Mouse (Mus musculus) MEL (cell line): ENCODE results near the gene Sorcs1. TPM values are rescaled to one million over a fixed set of nuclear protein-coding genes. Genes with fewer than 3 reads are reported as not detected.

Experiments
- DNase-seq: peaks from one replicate; pipeline ENCODE4 v3.0.0; 2011; ENCODE audit warnings: low read depth, low spot score
- H3K27ac ChIP-seq: 2 replicates; pipeline ENCODE4 v1.5.1; 2012; ENCODE audit warnings: low read depth, mild to moderate bottlenecking, control low read depth, low read length, moderate library complexity; ENCODE audit not compliant: control insufficient read depth
- H3K27me3 ChIP-seq, 2 experiments: fragments of 150-350 bp in 1 of 2; sonication (generic) in 1 of 2; 2 replicates each; pipeline ENCODE4 v1.6.1; 2012; ENCODE audit warnings: low read length in 2 of 2, mild to moderate bottlenecking in 2 of 2, improper control_type of control experiment in 1 of 2, moderate library complexity in 1 of 2; ENCODE audit not compliant: insufficient read depth in 2 of 2, control insufficient read depth in 1 of 2
- H3K36me3 ChIP-seq, 2 experiments: 2 replicates each; pipeline ENCODE4 v1.6.1; 2012 to 2014; ENCODE audit warnings: low read length in 2 of 2, improper control_type of control experiment in 1 of 2, inconsistent platforms in 1 of 2, mild to moderate bottlenecking in 1 of 2; ENCODE audit not compliant: insufficient read depth in 2 of 2, control insufficient read depth in 1 of 2
- H3K4me1 ChIP-seq, 2 experiments: fragments of 150-350 bp in 1 of 2; sonication (generic) in 1 of 2; 2 replicates each; pipeline ENCODE4 v1.6.1; 2012; ENCODE audit warnings: low read length in 2 of 2, improper control_type of control experiment in 1 of 2, mild to moderate bottlenecking in 1 of 2; ENCODE audit not compliant: insufficient read depth in 2 of 2, control insufficient read depth in 1 of 2
- H3K4me3 ChIP-seq, 2 experiments: fragments of 150-350 bp in 1 of 2; sonication (generic) in 1 of 2; 2 replicates each; pipeline ENCODE4 v1.5.1; 2012; ENCODE audit warnings: low read depth in 2 of 2, low read length in 2 of 2, mild to moderate bottlenecking in 2 of 2, moderate library complexity in 2 of 2, control low read depth in 1 of 2, improper control_type of control experiment in 1 of 2; ENCODE audit not compliant: control insufficient read depth in 1 of 2, insufficient read depth in 1 of 2
- H3K79me2 ChIP-seq: 2 replicates; pipeline ENCODE4 v1.6.1; 2012; ENCODE audit warnings: mild to moderate bottlenecking, low read length, moderate library complexity; ENCODE audit not compliant: control insufficient read depth, poor library complexity, insufficient read depth
- H3K9ac ChIP-seq: 2 replicates; pipeline ENCODE4 v1.6.1; 2012; ENCODE audit warnings: low read depth, mild to moderate bottlenecking, control low read depth, low read length, moderate library complexity; ENCODE audit not compliant: control insufficient read depth, poor library complexity, severe bottlenecking
- H3K9me3 ChIP-seq: fragments of 150-350 bp; sonication (generic); replicated peaks from 2 replicates; pipeline ENCODE4 v1.6.1; 2012; ENCODE audit warnings: mild to moderate bottlenecking, low read length, improper control_type of control experiment, moderate library complexity; ENCODE audit not compliant: insufficient read depth
- BHLHE40 ChIP-seq: IDR thresholded peaks from 2 replicates; pipeline ENCODE4 v1.6.1; 2012; ENCODE audit warnings: low read depth, mild to moderate bottlenecking, inconsistent platforms, low read length, improper control_type of control experiment, borderline replicate concordance
- CHD2 ChIP-seq: IDR thresholded peaks from 2 replicates; pipeline ENCODE4 v1.6.1; 2011; ENCODE audit warnings: low read length, improper control_type of control experiment
- CTCF ChIP-seq, 3 experiments: IDR thresholded peaks in 2 of 3; conservative IDR thresholded peaks in 1 of 3; 2 replicates each; pipeline ENCODE4 v1.5.1; 2011 to 2012; ENCODE audit warnings: low read length in 3 of 3, low read depth in 2 of 3, mild to moderate bottlenecking in 2 of 3, improper control_type of control experiment in 1 of 3, inconsistent platforms in 1 of 3, mixed read lengths in 1 of 3, moderate library complexity in 1 of 3; ENCODE audit not compliant: control insufficient read depth in 1 of 3, insufficient read depth in 1 of 3, poor library complexity in 1 of 3, severe bottlenecking in 1 of 3
- ELF1 ChIP-seq: IDR thresholded peaks from 2 replicates; pipeline ENCODE4 v1.6.1; 2014; ENCODE audit warnings: low read depth, mild to moderate bottlenecking, inconsistent platforms, low read length, improper control_type of control experiment, moderate library complexity
- EP300 ChIP-seq, 2 experiments: IDR thresholded peaks; 2 replicates each; pipeline ENCODE4 v1.6.1; 2011; ENCODE audit warnings: improper control_type of control experiment in 2 of 2, low read length in 2 of 2, low read depth in 1 of 2, mild to moderate bottlenecking in 1 of 2
- HCFC1 ChIP-seq: IDR thresholded peaks from 2 replicates; pipeline ENCODE4 v1.6.1; 2012; ENCODE audit warnings: low read depth, mild to moderate bottlenecking, inconsistent platforms, low read length, improper control_type of control experiment, moderate library complexity
- JUND ChIP-seq: IDR thresholded peaks from 2 replicates; pipeline ENCODE4 v1.6.1; 2011; ENCODE audit warnings: low read depth, mild to moderate bottlenecking, improper control_type of control experiment, low read length
- MAFK ChIP-seq: IDR thresholded peaks from 2 replicates; pipeline ENCODE4 v1.6.1; 2011; ENCODE audit warnings: low read depth, mild to moderate bottlenecking, low read length, improper control_type of control experiment, borderline replicate concordance
- MAZ ChIP-seq: IDR thresholded peaks from 2 replicates; pipeline ENCODE4 v1.6.1; 2012; ENCODE audit warnings: low read depth, mild to moderate bottlenecking, inconsistent platforms, low read length, improper control_type of control experiment
- MYB ChIP-seq: IDR thresholded peaks from 2 replicates; pipeline ENCODE4 v1.6.1; 2011; ENCODE audit warnings: mild to moderate bottlenecking, low read depth, low read length, improper control_type of control experiment
- POLR2A ChIP-seq, 2 experiments: IDR thresholded peaks; 2 replicates each; pipeline ENCODE4 v1.6.1; 2011 to 2012; ENCODE audit warnings: low read length in 2 of 2, mild to moderate bottlenecking in 2 of 2, control low read depth in 1 of 2, improper control_type of control experiment in 1 of 2, low read depth in 1 of 2, moderate library complexity in 1 of 2; ENCODE audit not compliant: control insufficient read depth in 1 of 2, insufficient read depth in 1 of 2, poor library complexity in 1 of 2
- POLR2AphosphoS5 ChIP-seq: IDR thresholded peaks from 2 replicates; pipeline ENCODE4 v1.6.1; 2012; ENCODE audit warnings: low read depth, borderline replicate concordance, mild to moderate bottlenecking, inconsistent platforms, low read length, moderate library complexity, mixed read lengths
- RAD21 ChIP-seq: IDR thresholded peaks from 2 replicates; pipeline ENCODE4 v1.6.1; 2011; ENCODE audit warnings: mild to moderate bottlenecking, low read depth, low read length, improper control_type of control experiment
- TBP ChIP-seq: IDR thresholded peaks from 2 replicates; pipeline ENCODE4 v1.8.0; 2011; ENCODE audit warnings: low read depth, low read length, improper control_type of control experiment
- UBTF ChIP-seq: IDR thresholded peaks from 2 replicates; pipeline ENCODE4 v1.6.1; 2012; ENCODE audit warnings: low read depth, mild to moderate bottlenecking, inconsistent platforms, low read length, improper control_type of control experiment, moderate library complexity, borderline replicate concordance; ENCODE audit not compliant: insufficient read depth
- USF1 ChIP-seq: IDR thresholded peaks from 2 replicates; pipeline ENCODE4 v1.6.1; 2014; ENCODE audit warnings: low read depth, mild to moderate bottlenecking, inconsistent platforms, low read length, improper control_type of control experiment, moderate library complexity
- ZNF384 ChIP-seq: IDR thresholded peaks from 2 replicates; pipeline ENCODE4 v1.6.1; 2012; ENCODE audit warnings: low read depth, mild to moderate bottlenecking, inconsistent platforms, low read length, improper control_type of control experiment
- polyA plus RNA-seq, 2 experiments: library from polyadenylated mRNA; stranded (reverse) in 1 of 2; unstranded in 1 of 2; fragments of >175 nt in 1 of 2; fragments of >200 nt in 1 of 2; gene quantifications; 2 replicates each; pipeline versions ENCODE4 v1.2.1 to v1.2.4; 2012; ENCODE audit warnings: low replicate concordance in 2 of 2, low read depth in 1 of 2; ENCODE audit not compliant: insufficient read length in 2 of 2, insufficient read depth in 1 of 2, missing spikeins in 1 of 2
- total RNA-seq: library from RNA; depleted of rRNA; stranded (reverse); fragments of 300-350 nt; gene quantifications from 2 replicates; pipeline ENCODE4 v1.2.3, GENCODE M21; 2012

Sorcs1 gene
- total and polyA plus RNA-seq, 3 experiments = not detected

- no peaks in the 10 kb centered on the region for H3K9me3 ChIP-seq
- H3K27me3 ChIP-seq = no peaks in the 10 kb centered on the region
- no peak for DNase-seq
- H3K27ac ChIP-seq = no peak overlapping the region
- H3K4me3 ChIP-seq = no peak overlapping the region
- TF ChIP-seq JUND (no peak), BHLHE40 (no peak), MAZ (no peak), CTCF (IDR thresholded peaks at IDR 0.05 in 2 of 3, conservative IDR thresholded peaks at IDR 0.05 in 1 of 3; ENCODE audit: control insufficient read depth in 1 of 3, insufficient read depth in 1 of 3, low read depth in 2 of 3, low read length in 3 of 3, poor library complexity in 1 of 3, severe bottlenecking in 1 of 3) (no peak), USF1 (no peak), CHD2 (no peak), ZNF384 (no peak), EP300 (IDR thresholded peaks at IDR 0.05; ENCODE audit: low read depth in 1 of 2, low read length in 2 of 2) (no peak), HCFC1 (no peak), TBP (no peak), POLR2AphosphoS5 (no peak), RAD21 (no peak), ELF1 (no peak), MYB (no peak), UBTF (no peak), POLR2A (IDR thresholded peaks at IDR 0.05; ENCODE audit: control insufficient read depth in 1 of 2, insufficient read depth in 1 of 2, low read depth in 1 of 2, low read length in 2 of 2, poor library complexity in 1 of 2) (no peak), MAFK (no peak)
- no peaks in the 10 kb centered on the region for H3K36me3 ChIP-seq
- no peaks in the 10 kb centered on the region for H3K4me1 ChIP-seq
- H3K9ac ChIP-seq = no peak overlapping the region
- no peaks in the 10 kb centered on the region for H3K79me2 ChIP-seq
Observed at GRCm38 (mm10) chr19:50105842-50106585, 572.4 kb downstream of the Sorcs1 start.
